Mouse (Mus musculus) adrenal gland, postnatal 25 days (tissue): ENCODE measurements around the gene Zkscan2. TPM values are rescaled to one million over a fixed set of nuclear protein-coding genes. Genes with fewer than 3 reads are reported as not detected.

ENCODE experiments used
- DNase-seq: peaks from one replicate; pipeline ENCODE4 v3.0.0; 2021; ENCODE audit warnings: mixed read lengths
- total RNA-seq: library from RNA; stranded (reverse); gene quantifications from 2 replicates; pipeline ENCODE4 v1.2.3, GENCODE M21; 2021

Gene Zkscan2
- total RNA-seq, 1 experiment from 2014 or later = 3.1 TPM

DNA sequence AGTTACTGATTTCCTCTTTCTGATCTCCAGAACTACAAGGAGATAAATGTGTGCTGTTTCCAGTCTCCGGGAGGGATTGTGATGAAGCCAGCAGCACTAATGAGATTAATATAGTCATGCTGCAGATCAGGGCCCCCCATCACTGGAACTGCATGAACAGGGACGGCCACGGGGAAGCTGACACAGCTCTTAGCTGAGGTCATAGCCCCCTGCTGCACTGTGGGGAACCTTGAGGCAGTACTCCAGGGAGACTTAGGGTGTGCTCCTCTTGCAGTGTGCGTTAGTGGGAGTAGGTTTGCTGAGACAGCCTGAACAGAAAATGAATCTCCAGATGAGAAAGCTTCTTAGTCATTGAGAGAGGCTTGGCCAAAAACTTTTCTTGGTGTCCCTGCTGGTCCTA is 69.0 kb downstream of the Zkscan2 start:
- DNase-seq = no peak

DNA sequence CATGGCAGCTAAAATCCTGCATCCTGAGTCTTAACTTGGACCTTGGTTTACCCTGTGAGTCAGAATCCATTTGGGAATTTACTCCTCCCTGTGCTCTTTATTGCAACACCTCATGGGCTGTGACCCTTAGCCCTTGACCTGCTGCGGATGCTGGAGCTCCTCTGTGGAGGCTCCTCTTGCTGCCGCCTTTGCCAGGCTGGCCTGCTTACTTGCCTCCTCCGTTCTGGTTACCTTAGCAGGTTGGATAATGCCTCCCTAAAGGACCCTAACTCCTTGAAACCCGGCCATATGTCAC is 69.9 kb downstream of the Zkscan2 start:
- peak; percentile 48 for DNase-seq

- peak; percentile 29 for DNase-seq
Measured at GRCm38 (mm10) chr7:123429624-123430410, 70.4 kb downstream of the Zkscan2 start.

Other genes with a start within 250 kb of the Zkscan2 start
- gene Lcmt1, start 130.7 kb downstream of the Zkscan2 start, total RNA-seq = 20.9 and 34.2 TPM in 2 replicates
- 70.8 and 76.6 TPM in 2 replicates for gene Arhgap17, start 130.5 kb downstream of the Zkscan2 start, total RNA-seq
- gene Aqp8, start 38.2 kb downstream of the Zkscan2 start, total RNA-seq = not detected in 2 replicates